Mouse (Mus musculus) brain, adult 10 weeks (tissue): ENCODE measurements around the gene Rfx7. TPM values are rescaled to one million over a fixed set of nuclear protein-coding genes. Genes with fewer than 3 reads are reported as not detected.

Experiments
- polyA plus RNA-seq: library from polyadenylated mRNA; stranded (reverse); fragments of 350-450 nt; fragmentation: Illumina TruSeq; extraction: RNeasy Lipid Tissue Mini Kit (QIAGEN cat#74804); gene quantifications from one replicate; pipeline ENCODE4 v1.2.3, GENCODE M21; 2015; ENCODE audit warnings: low read depth, low replicate concordance

Rfx7 gene
- polyA plus RNA-seq = 13.8 TPM

DNA sequence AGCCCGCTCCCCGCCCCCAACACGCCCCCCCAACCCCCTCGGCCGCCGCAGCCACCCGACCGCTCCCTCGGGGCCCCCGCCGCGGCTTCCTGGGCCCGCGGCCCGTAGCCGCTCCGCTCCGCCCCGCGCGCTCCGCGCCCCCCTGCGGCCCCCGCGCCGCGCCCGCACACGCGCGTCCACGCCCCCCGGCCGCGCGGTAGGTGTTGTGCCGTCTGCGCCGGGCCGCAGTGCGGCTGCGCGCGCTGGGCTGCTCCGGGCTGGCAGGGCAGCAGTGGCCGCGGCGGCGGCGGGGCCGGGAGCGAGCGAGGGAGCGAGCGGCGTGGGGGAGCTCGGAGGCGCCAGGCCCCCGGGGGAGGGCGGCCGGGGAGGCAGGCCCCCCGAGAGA, at the start of gene Rfx7:
Gene Rfx7, plus strand, starts transcription at position 245 of the 385 bp plus-strand sequence.

DNA sequence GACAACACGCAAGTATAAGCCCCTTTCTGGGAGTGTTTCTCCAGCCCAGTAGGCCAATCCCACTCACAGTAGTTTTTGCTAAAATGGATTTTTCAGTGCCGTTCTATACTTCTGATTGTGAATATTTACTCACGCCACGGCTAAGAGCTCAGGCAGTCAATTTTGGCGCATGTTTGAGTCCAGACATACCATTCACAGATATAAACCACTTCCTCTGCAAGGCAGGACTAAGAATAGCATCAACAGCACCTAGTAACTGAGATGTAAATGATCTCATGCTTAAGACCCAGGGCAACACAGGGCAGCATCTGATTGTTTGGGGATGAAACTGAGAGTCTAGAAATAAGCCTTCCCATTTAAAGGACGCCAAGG, 39.9 kb upstream of the Rfx7 start, which contains the start of gene Tex9:
Gene Tex9, minus strand, starts transcription at position 19 of the 372 bp plus-strand sequence.

GRCm38 (mm10) chr9:72661895-72662661, 130.0 kb downstream of the Rfx7 start, which contains the start of gene Nedd4:
Gene Nedd4 (plus strand): TSS chr9:72662346.

Other genes starting within 250 kb of the Rfx7 start
- 1.8 TPM for gene Mns1, start 94.2 kb upstream of the Rfx7 start, polyA plus RNA-seq
- 9.2 TPM for gene Tex9, start 40.0 kb upstream of the Rfx7 start, polyA plus RNA-seq
- 202 TPM for gene Nedd4, start 130.1 kb downstream of the Rfx7 start, polyA plus RNA-seq